Mouse (Mus musculus) Patski (cell line): ENCODE measurements around the gene Gnai2. TPM values are rescaled to one million over a fixed set of nuclear protein-coding genes. Genes with fewer than 3 reads are reported as not detected.
A peak's percentile ranks its signal among the peaks of the same experiment; 100 is the strongest.

ENCODE experiments used
- ATAC-seq: fragments of 100-300 bp; one replicate; pipeline ENCODE4 v1.8.0; 2021
- CTCF ChIA-PET: fragments of 350-600 bp; sonication (Branson Sonifier 250); formaldehyde crosslinking; loops from one replicate; lab custom pipeline; 2022; ENCODE audit warnings: inconsistent platforms; lab: Charles Lee
- POLR2A ChIA-PET: fragments of 350-600 bp; sonication (Branson Sonifier 250); formaldehyde crosslinking; loops from one replicate; lab custom pipeline; 2022; ENCODE audit warnings: antibody characterized with exemption, inconsistent platforms; lab: Charles Lee
- DNase-seq: peaks from one replicate; pipeline ENCODE4 v3.0.0-alpha.2; 2011; ENCODE audit warnings: low read depth, low spot score
- H3K27me3 ChIP-seq: fragments of 371-371 bp; one replicate; pipeline ENCODE4 v1.5.1; 2021
- CTCF ChIP-seq: fragments of 100-300 bp; IDR thresholded peaks from one replicate; pipeline ENCODE4 v1.5.1; 2021
- in situ Hi-C: fragments of 300-500 bp; cut with MboI; formaldehyde crosslinking; loops from 3 replicates; pipeline ENCODE4 v1.11.1; 2018; ENCODE audit warnings: low pct_unique_long_range_greater_than_20kb, mixed read lengths
- polyA plus RNA-seq: library from polyadenylated mRNA; unstranded; gene quantifications from one replicate; pipeline ENCODE4 v1.2.3, GENCODE M21; 2021

The Gnai2 gene
- polyA plus RNA-seq, 1 experiment from 2014 or later = 592 TPM

DNA sequence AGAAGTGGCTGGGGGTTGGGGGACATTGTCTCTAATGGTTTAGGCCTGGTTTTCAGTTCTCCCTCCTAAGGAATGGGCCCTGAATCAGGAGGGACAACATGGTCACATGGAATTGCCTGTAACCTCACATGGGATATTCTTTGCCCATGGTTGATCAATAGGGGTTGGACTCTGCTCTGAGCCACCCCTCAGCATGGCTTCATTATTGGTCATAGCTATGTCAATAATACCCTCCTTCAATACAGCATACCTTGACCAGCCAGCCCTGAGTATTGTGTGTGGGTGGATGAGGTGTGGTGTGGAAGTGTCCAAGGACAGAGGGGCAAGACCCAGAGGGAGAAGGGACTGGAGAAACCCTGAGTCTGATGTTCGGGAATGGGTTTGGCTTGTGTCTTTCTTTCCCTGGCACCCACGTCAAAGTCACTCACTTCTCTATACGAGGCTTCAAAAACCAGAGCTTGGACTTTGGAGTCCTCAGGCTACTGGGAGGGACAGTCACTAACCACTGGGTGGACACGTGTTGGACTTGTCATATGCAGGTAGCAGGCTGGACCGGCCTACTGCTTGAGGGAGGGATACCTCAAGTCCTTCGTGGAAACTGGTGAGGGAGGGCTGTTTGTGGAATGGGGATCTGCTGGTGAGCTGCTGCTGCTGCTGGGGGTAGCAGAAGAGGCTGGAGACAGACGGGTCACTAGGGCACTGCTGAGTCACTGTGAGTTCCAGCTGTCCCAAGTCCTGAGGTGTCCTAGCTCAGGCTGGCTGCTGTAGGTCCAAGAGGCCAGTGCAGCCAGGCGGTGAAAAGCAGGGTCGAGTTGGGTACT, 39.7 kb upstream of the Gnai2 start:
- POLR2A ChIA-PET = no interaction called here
- in situ Hi-C loops = loop anchor here (5.0 kb wide), 2 partner anchors 33 to 68 kb away; partner anchors contain the start of gene Sema3b
- CTCF ChIA-PET = interaction anchor here (1.2 to 5.2 kb wide), 6 partner anchors 12 to 72 kb away, joined by 3 to 61 read pairs (median 5); no protein-coding TSS in a partner anchor
- H3K27me3 ChIP-seq = no peaks in the 10 kb centered on the region
- DNase-seq (no peak), ATAC-seq (no peak)
- no peak for TF ChIP-seq CTCF

- ATAC-seq (peak; percentile 60), DNase-seq (no peak)
- no peaks in the 10 kb centered on the region for H3K27me3 ChIP-seq
- in situ Hi-C loops = no loop called here
- TF ChIP-seq CTCF = no peak
- ChIA-PET POLR2A (no interaction called here), CTCF (interaction anchor here (3.5 kb wide), 1 partner anchor 24 kb away, joined by 17 read pairs; no protein-coding TSS in a partner anchor)
These were observed 35.1 kb upstream of the Gnai2 start for GRCm38 (mm10) chr9:107670259-107670658.

DNA sequence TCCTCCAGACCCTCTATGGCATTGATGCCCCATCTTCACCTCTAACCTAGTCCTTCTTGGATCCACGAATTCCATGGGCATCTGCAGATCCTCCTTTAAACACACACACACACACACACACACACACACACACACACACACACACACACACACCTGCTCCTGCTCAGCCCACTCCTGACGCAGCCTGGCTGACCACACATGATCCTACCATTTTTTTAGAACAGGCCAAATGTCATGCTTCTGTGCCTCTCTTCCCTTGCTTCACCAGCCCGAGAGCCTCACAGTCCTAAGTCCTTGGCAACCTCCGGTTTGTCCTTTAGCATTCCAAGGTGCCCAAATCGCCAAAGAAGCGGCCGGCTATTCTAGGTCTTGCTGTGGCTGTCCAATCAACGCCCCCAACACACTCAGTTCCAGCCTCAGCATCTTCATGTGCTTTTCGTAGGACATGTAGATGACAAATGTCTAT, 34.3 kb upstream of the Gnai2 start, which contains the start of gene Slc38a3:
TSS of gene Slc38a3 (minus strand) at position 51 of the 466 bp plus-strand sequence.
- DNase-seq (no peak), ATAC-seq (no peak)
- in situ Hi-C loops = no loop called here
- ChIA-PET CTCF (interaction anchor here (1.3 to 3.5 kb wide), 3 partner anchors 19 to 60 kb away, joined by 3 to 17 read pairs (median 3); no protein-coding TSS in a partner anchor), POLR2A (no interaction called here)
- H3K27me3 ChIP-seq = no peaks in the 10 kb centered on the region
- TF ChIP-seq CTCF = no peak

DNA sequence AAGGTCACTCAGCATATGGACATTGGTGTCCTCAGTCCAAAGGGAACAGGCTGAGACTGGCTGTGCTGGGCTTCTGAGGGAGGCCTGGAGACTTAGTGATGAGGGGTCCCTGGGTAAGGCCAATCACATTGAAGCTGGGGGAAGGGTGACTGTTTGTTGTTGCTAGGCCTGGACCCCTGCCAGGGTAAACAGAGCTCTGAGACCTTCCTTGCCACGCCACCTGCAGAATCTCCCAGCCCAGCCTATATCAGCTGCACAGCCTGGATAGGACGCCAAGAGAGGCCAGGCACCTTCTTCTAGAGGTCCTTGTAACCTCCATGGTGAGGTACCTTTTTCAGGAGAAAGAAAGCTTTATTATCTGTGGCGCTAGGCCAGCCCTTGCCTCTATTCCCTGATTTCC, 33.7 kb upstream of the Gnai2 start:
- CTCF ChIA-PET = interaction anchor here (1.3 to 3.5 kb wide), 4 partner anchors 19 to 70 kb away, joined by 3 to 17 read pairs (median 6); no protein-coding TSS in a partner anchor
- no peak for TF ChIP-seq CTCF
- DNase-seq (no peak), ATAC-seq (no peak)
- POLR2A ChIA-PET = interaction anchor here (1.0 kb wide), 1 partner anchor 9 kb away, joined by 3 read pairs; no protein-coding TSS in a partner anchor
- in situ Hi-C loops = no loop called here
- no peaks in the 10 kb centered on the region for H3K27me3 ChIP-seq

DNA sequence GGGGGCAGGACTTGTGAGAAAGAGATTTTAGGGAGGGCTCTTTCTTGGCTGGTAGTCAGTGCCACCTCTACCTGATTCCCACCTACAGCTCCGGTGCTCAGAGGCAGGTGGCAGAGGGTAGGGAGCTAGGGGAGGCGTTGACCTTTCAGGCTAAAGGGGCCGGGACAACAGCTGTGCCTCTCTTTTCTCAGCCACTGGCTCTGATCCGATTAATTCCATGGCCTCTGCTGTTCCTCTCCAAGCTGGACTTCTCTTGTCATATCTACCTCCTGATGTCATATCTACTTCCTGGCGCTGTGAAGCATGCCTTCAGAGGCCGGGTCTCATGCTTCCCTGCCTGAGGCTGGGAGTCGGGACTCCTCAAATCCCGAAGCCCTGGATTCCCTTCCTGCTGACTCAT, 32.8 kb upstream of the Gnai2 start:
- ATAC-seq (no peak), DNase-seq (no peak)
- CTCF ChIA-PET = interaction anchor here (1.4 to 3.5 kb wide), 3 partner anchors 20 to 70 kb away, joined by 3 to 17 read pairs (median 9); no protein-coding TSS in a partner anchor
- no peak for TF ChIP-seq CTCF
- POLR2A ChIA-PET = interaction anchor here (1.0 kb wide), 1 partner anchor 8 kb away, joined by 3 read pairs; no protein-coding TSS in a partner anchor
- H3K27me3 ChIP-seq = no peaks in the 10 kb centered on the region
- in situ Hi-C loops = no loop called here

- in situ Hi-C loops = no loop called here
- TF ChIP-seq CTCF = no peak
- DNase-seq (no peak), ATAC-seq (no peak)
- no peaks in the 10 kb centered on the region for H3K27me3 ChIP-seq
- POLR2A ChIA-PET = interaction anchor here (0.5 kb wide), 1 partner anchor 51 kb away, joined by 4 read pairs; no protein-coding TSS in a partner anchor
- CTCF ChIA-PET = no interaction called here
These were observed 32.1 kb upstream of the Gnai2 start for GRCm38 (mm10) chr9:107667219-107667618.

- ATAC-seq (no peak), DNase-seq (no peak)
- ChIA-PET POLR2A (interaction anchor here (0.5 kb wide), 1 partner anchor 50 kb away, joined by 4 read pairs; no protein-coding TSS in a partner anchor), CTCF (no interaction called here)
- no peak for TF ChIP-seq CTCF
- in situ Hi-C loops = no loop called here
- H3K27me3 ChIP-seq = no peaks in the 10 kb centered on the region
These were observed 31.6 kb upstream of the Gnai2 start for GRCm38 (mm10) chr9:107666751-107667205.

DNA sequence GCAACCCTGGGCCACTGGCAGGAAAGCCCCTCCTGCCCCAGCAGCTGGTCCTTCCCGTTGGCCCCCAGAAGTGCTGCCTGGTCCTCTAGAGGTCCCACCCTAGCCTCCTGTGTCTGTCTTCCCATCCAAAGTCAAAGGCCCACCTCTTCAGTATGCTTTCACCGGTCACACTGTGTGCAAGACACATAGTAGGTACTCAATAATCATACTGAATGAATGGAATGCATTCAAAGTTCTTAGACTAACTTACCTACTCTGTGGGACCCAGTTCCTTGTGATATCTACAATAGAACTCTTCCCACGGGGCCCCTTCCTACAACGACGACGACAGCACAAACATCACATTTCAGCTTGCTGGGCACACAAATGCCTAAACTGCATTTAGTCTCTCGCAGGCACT, 30.1 kb upstream of the Gnai2 start:
- DNase-seq (no peak), ATAC-seq (no peak)
- H3K27me3 ChIP-seq = no peaks in the 10 kb centered on the region
- ChIA-PET POLR2A (interaction anchor here (1.2 kb wide), 1 partner anchor 10 kb away, joined by 3 read pairs; no protein-coding TSS in a partner anchor), CTCF (no interaction called here)
- in situ Hi-C loops = no loop called here
- TF ChIP-seq CTCF = no peak

DNA sequence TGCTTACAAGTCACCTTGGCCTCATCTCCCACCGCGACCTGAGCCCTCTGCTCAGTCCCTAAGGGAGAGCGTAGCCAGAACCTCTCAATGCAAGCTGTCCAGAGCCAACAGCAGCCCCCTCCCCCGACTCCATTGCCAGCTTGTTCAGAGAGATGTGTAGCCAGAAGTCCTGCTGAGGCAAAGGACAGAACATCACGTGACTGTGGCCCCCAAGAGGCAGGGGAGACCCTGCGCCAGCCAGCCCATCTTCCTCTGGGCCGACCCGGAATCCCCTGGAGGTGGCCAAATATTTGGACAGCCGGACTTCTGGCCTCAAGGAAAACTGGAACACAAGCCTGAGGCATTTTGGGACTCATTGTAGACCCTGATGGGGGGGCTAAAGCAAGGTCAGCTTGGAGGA, 28.4 kb upstream of the Gnai2 start:
- ChIA-PET POLR2A (interaction anchor here (0.7 kb wide), 1 partner anchor 93 kb away, joined by 3 read pairs; no protein-coding TSS in a partner anchor), CTCF (interaction anchor here (4.3 kb wide), 1 partner anchor 18 kb away, joined by 16 read pairs; no protein-coding TSS in a partner anchor)
- TF ChIP-seq CTCF = no peak
- DNase-seq (no peak), ATAC-seq (no peak)
- in situ Hi-C loops = no loop called here
- H3K27me3 ChIP-seq = no peaks in the 10 kb centered on the region

DNA sequence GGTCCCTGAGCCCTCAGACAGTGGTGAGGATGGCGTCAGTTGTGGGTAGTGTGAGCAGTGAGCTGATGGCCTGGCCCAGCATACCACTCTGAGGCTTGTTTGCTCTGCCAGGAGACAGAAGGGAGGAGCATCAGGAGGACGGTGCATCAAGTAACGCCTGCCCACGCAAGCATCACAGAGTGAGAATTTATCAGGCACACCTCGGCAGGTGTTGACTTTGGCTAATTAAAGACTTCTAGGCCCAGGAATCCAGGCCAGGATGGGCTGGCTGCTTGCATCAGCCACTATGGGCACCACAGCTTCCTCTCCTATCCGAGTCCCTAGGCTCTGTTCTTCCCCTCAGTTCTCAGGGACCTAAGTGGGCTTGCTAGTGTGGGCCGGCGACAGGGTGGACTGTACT, 27.2 kb upstream of the Gnai2 start:
- H3K27me3 ChIP-seq = no peaks in the 10 kb centered on the region
- no peak for TF ChIP-seq CTCF
- no peak for DNase-seq
- POLR2A ChIA-PET = no interaction called here
- in situ Hi-C loops = no loop called here
- CTCF ChIA-PET = interaction anchor here (0.9 to 4.3 kb wide), 3 partner anchors 13 to 75 kb away, joined by 3 to 16 read pairs (median 5); no protein-coding TSS in a partner anchor
- ATAC-seq = no peak
